Mouse (Mus musculus): ENCODE measurements around the gene Adgrv1. TPM values are rescaled to one million over a fixed set of nuclear protein-coding genes. Genes with fewer than 3 reads are reported as not detected.
"Not testable (repeated sequence)": the region's sequence is repeated elsewhere in the genome, so short reads cannot be mapped to it uniquely, and the experiment has no call there.

Adgrv1 gene
- polyA plus RNA-seq, 1 experiment from 2014 or later: 16.6 TPM

GRCm38 (mm10) chr13:81644047-81644565 lies 11.2 kb upstream of the Adgrv1 start:
- H3K27ac ChIP-seq (replicated peaks): no peak overlapping the region
- no peaks in the 10 kb centered on the region for H3K9me3 ChIP-seq
- H3K27me3 ChIP-seq: no peaks in the 10 kb centered on the region
- no peak overlapping the region for H3K9ac ChIP-seq
- peaks cover 19% of the 10 kb centered on the region; the same call in 1 of the 2 replicates for H3K4me1 ChIP-seq (replicated peaks)
- no peak overlapping the region for H3K4me2 ChIP-seq
- ATAC-seq (ENCODE audit: low read depth): no peak
- H3K36me3 ChIP-seq: no peaks in the 10 kb centered on the region
- 90% methylated on average over 11 of the region's 11 CpGs for WGBS
- H3K4me3 ChIP-seq: no peak overlapping the region

GRCm38 (mm10) chr13:81642491-81643149 lies 9.7 kb upstream of the Adgrv1 start:
- no peak for ATAC-seq (ENCODE audit: low read depth)
- Histone ChIP-seq H3K4me1 (replicated peaks) (peaks cover 19% of the 10 kb centered on the region; the same call in 1 of the 2 replicates), H3K4me3 (no peak overlapping the region), H3K4me2 (no peak overlapping the region), H3K27ac (replicated peaks) (no peak overlapping the region), H3K9me3 (no peaks in the 10 kb centered on the region), H3K9ac (no peak overlapping the region), H3K27me3 (no peaks in the 10 kb centered on the region), H3K36me3 (no peaks in the 10 kb centered on the region)
- 67% methylated on average over 7 of the region's 7 CpGs for WGBS

- H3K4me1 ChIP-seq (replicated peaks): peaks cover 19% of the 10 kb centered on the region; the same call in 1 of the 2 replicates
- ATAC-seq (ENCODE audit: low read depth): no peak
- no peaks in the 10 kb centered on the region for H3K9me3 ChIP-seq
- H3K36me3 ChIP-seq: no peaks in the 10 kb centered on the region
- peak overlapping the region; percentile 52 for H3K4me2 ChIP-seq
- peak overlapping the region; percentile 24 for H3K4me3 ChIP-seq
- WGBS: 5% methylated on average over 8 of the region's 8 CpGs
- no peaks in the 10 kb centered on the region for H3K27me3 ChIP-seq
- H3K27ac ChIP-seq (replicated peaks): peak overlapping the region; percentile 38; the same call in 1 of the 2 replicates
- 0 out of 2 replicates have a peak overlapping the region, but pooled peaks have one; percentile 55 for H3K9ac ChIP-seq
Observed at GRCm38 (mm10) chr13:81641289-81642045, 8.5 kb upstream of the Adgrv1 start.

GRCm38 (mm10) chr13:81640881-81641280 lies 7.9 kb upstream of the Adgrv1 start:
- Histone ChIP-seq H3K27ac (replicated peaks) (peak overlapping the region; percentile 52), H3K27me3 (no peaks in the 10 kb centered on the region), H3K4me1 (replicated peaks) (peaks cover 19% of the 10 kb centered on the region; the same call in 1 of the 2 replicates), H3K4me3 (no peak overlapping the region), H3K9ac (no peak overlapping the region), H3K9me3 (no peaks in the 10 kb centered on the region), H3K36me3 (no peaks in the 10 kb centered on the region), H3K4me2 (peak overlapping the region; percentile 52)
- peak; percentile 37; the same call in 1 of the 2 replicates for ATAC-seq (ENCODE audit: low read depth)
- 36% methylated on average over 6 of the region's 6 CpGs for WGBS

DNA sequence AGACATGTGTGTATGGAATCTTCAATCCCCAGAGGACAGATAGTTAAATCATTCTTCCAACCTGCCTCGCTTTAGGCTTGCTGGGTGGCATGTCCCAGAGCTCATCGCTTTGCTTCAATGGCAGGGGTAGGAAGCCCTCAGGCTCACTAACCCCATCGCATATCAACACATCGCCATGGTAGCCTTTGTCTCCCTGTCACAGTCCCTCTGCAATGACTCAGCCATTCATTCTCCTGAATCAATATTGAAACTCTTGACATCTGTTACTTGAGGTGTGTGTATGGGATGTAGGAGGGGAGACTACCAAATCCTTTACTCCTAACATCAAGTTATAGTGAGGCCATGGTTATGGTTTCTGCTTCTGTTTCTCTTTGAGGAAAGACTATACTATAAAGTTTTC lies 6.7 kb upstream of the Adgrv1 start:
- no peak overlapping the region for H3K9ac ChIP-seq
- H3K4me3 ChIP-seq: no peak overlapping the region
- no peaks in the 10 kb centered on the region for H3K36me3 ChIP-seq
- no peaks in the 10 kb centered on the region for H3K27me3 ChIP-seq
- no peak overlapping the region for H3K27ac ChIP-seq (replicated peaks)
- H3K4me2 ChIP-seq: no peak overlapping the region
- peaks cover 19% of the 10 kb centered on the region; the same call in 1 of the 2 replicates for H3K4me1 ChIP-seq (replicated peaks)
- ATAC-seq (ENCODE audit: low read depth): peak; percentile 24; the same call in 1 of the 2 replicates
- H3K9me3 ChIP-seq: no peaks in the 10 kb centered on the region
- 5% methylated on average over 4 of the region's 4 CpGs for WGBS

DNA sequence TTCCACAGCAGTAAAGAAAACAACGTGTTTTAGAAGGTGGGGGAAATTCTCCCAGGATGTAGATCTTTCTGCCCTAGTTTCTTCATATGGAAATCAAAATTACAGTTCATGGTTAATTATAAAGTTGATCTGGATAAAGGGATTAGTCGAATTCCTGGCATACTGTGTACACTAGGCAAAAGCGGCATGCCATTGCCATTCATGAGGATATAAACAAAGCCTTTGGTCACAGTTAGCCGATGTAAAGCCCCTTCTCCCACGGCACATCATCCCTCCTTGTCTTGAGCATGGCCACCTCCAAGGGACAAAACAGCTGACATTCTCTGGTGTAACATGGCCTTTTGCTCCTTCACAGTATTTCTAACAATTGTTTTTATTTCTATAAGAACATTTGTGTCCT lies 2.4 kb downstream of the Adgrv1 start:
- peak overlapping the region; percentile 13; the same call in 1 of the 2 replicates for H3K4me3 ChIP-seq
- no peak overlapping the region for H3K9ac ChIP-seq
- H3K4me2 ChIP-seq: peak overlapping the region; percentile 45
- ATAC-seq (ENCODE audit: low read depth): no peak
- no peak overlapping the region for H3K27ac ChIP-seq (replicated peaks)
- H3K27me3 ChIP-seq: no peaks in the 10 kb centered on the region
- no peaks in the 10 kb centered on the region for H3K36me3 ChIP-seq
- WGBS: 16% methylated on average over 5 of the region's 5 CpGs
- H3K4me1 ChIP-seq (replicated peaks): peaks cover 39% of the 10 kb centered on the region
- H3K9me3 ChIP-seq: no peaks in the 10 kb centered on the region

DNA sequence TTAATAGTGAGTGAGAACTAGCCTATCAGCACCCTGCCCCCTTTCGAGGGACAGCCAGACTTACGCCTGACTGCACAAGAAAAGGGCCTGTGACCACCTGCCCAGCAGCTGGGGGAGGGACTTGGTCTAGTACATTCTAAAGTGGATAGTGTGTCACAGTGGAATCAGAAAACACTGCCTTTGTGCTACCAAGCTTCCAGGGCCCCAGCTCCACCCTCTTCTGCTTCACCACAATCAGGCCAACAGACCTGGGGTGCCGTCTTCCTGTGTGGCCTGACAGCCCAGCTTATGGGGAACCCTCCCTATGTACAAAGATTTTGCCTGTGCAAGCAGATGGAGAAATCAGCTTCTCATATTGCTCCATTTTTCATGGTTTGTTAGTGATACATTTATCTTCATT lies 3.6 kb downstream of the Adgrv1 start:
- Histone ChIP-seq H3K27ac (replicated peaks) (0 out of 2 replicates have a peak overlapping the region, but pooled peaks have one; percentile 29), H3K9me3 (no peaks in the 10 kb centered on the region), H3K4me1 (replicated peaks) (peaks cover 39% of the 10 kb centered on the region), H3K27me3 (no peaks in the 10 kb centered on the region), H3K9ac (no peak overlapping the region), H3K36me3 (no peaks in the 10 kb centered on the region), H3K4me2 (peak overlapping the region; percentile 45), H3K4me3 (no peak overlapping the region)
- ATAC-seq (ENCODE audit: low read depth): peak; percentile 41
- WGBS: 16% methylated on average over 3 of the region's 3 CpGs

- WGBS: 35% methylated on average over 2 of the region's 2 CpGs
Observed at GRCm38 (mm10) chr13:81628631-81629190, 4.2 kb downstream of the Adgrv1 start.

GRCm38 (mm10) chr13:81627861-81628260 lies 5.1 kb downstream of the Adgrv1 start:
- not testable (repeated sequence) for H3K4me3 ChIP-seq; H3K9me3 ChIP-seq; H3K9ac ChIP-seq; ATAC-seq (ENCODE audit: low read depth); H3K27ac ChIP-seq (replicated peaks); H3K27me3 ChIP-seq; H3K36me3 ChIP-seq
- Histone ChIP-seq H3K4me1 (replicated peaks) (peaks cover 33% of the 10 kb centered on the region), H3K4me2 (peak overlapping the region; percentile 21; the same call in 1 of the 2 replicates)
- WGBS: 61% methylated on average over 1 of the region's 1 CpGs

More at GRCm38 (mm10) chr13:81628631-81629190, 4.2 kb downstream of the Adgrv1 start:
- Histone ChIP-seq H3K4me3 (no peak overlapping the region), H3K27me3 (no peaks in the 10 kb centered on the region), H3K9ac (no peak overlapping the region), H3K4me1 (replicated peaks) (peaks cover 39% of the 10 kb centered on the region), H3K36me3 (no peaks in the 10 kb centered on the region), H3K4me2 (no peak overlapping the region), H3K9me3 (no peaks in the 10 kb centered on the region), H3K27ac (replicated peaks) (peak overlapping the region; percentile 29; the same call in 1 of the 2 replicates)
- ATAC-seq (ENCODE audit: low read depth): no peak

DNA sequence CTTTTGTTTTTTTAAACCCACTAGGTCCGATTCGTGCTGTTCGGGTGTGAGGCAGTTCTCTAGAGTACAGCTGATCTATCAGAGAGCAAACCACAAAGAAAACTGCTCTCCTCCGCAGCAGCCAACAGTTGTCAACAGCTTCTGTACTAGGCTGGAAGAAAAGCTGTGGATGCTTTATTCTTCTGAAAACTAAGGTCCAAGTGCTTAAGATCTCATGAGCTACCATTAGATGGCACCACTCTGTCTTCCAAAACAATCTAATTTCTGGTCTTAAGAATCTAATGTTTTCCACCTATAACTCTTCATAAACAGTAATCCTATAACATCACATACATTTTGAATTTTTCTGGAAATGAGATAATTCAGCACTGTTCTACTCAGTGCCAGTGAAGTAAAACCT lies 22.6 kb downstream of the Adgrv1 start:
- Histone ChIP-seq H3K4me3 (no peak overlapping the region), H3K27ac (replicated peaks) (no peak overlapping the region), H3K9ac (no peak overlapping the region), H3K27me3 (no peaks in the 10 kb centered on the region), H3K9me3 (peaks cover 5% of the 10 kb centered on the region), H3K36me3 (peaks cover 11% of the 10 kb centered on the region), H3K4me2 (no peak overlapping the region), H3K4me1 (replicated peaks) (no peaks in the 10 kb centered on the region)
- ATAC-seq (ENCODE audit: low read depth): no peak
- WGBS: 94% methylated on average over 4 of the region's 4 CpGs

DNA sequence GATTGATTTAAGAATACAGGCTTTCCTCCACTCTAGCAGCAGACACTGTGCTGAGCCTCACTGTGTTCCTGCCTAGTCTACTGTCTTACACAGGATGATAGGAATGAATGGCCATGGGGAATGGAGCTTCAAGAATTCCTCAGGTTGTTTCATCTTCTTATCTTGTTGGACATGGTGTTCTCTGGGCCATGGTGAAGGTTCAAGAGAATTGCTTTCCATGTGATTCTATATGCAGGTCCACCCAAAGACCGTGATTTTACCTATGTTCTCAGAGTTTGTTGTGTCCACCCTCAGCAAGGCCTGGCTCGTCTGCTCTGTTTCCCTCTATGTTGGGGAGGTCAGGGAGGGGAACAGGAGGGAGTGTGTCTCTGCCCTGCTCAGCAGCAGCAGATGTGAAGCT lies 26.0 kb downstream of the Adgrv1 start:
- no peaks in the 10 kb centered on the region for H3K4me1 ChIP-seq (replicated peaks)
- no peaks in the 10 kb centered on the region for H3K27me3 ChIP-seq
- H3K9me3 ChIP-seq: peaks cover 10% of the 10 kb centered on the region
- H3K4me3 ChIP-seq: no peak overlapping the region
- peaks cover 11% of the 10 kb centered on the region for H3K36me3 ChIP-seq
- no peak overlapping the region for H3K9ac ChIP-seq
- no peak overlapping the region for H3K27ac ChIP-seq (replicated peaks)
- 93% methylated on average over 2 of the region's 2 CpGs for WGBS
- ATAC-seq (ENCODE audit: low read depth): no peak
- H3K4me2 ChIP-seq: no peak overlapping the region

Measured in neural tube, embryonic 13.5 days (tissue).